Mouse (Mus musculus) layer of hippocampus, adult 2 months (tissue): ENCODE measurements at regions not wholly inside any gene's neighbourhood (a gene's known extent, or its start where the extent isn't known, plus 50 kb on each side); places are given as distances from the start of the nearest gene placed in this dataset.

Source experiments
- DNase-seq, 2 experiments: peaks; one replicate each; pipeline ENCODE4 v3.0.0; 2022; ENCODE audit warnings: low spot score in 2 of 2
- H3K27ac ChIP-seq: fragments of 200-600 bp; 2 replicates; pipeline ENCODE4 v1.8.1; 2022
- H3K4me3 ChIP-seq: fragments of 200-600 bp; 2 replicates; pipeline ENCODE4 v1.8.1; 2022; ENCODE audit warnings: mild to moderate bottlenecking
- CTCF ChIP-seq: fragments of 200-600 bp; conservative IDR thresholded peaks from 2 replicates; pipeline ENCODE4 v1.8.1; 2022; ENCODE audit warnings: antibody characterized with exemption, mild to moderate bottlenecking, moderate library complexity

GRCm38 (mm10) chr1:41133143-41133542, 327.7 kb downstream of the Tmem182 start:
- Histone ChIP-seq H3K27ac (no peak overlapping the region), H3K4me3 (no peak overlapping the region)
- no peak for DNase-seq
- TF ChIP-seq CTCF, result no peak

DNA sequence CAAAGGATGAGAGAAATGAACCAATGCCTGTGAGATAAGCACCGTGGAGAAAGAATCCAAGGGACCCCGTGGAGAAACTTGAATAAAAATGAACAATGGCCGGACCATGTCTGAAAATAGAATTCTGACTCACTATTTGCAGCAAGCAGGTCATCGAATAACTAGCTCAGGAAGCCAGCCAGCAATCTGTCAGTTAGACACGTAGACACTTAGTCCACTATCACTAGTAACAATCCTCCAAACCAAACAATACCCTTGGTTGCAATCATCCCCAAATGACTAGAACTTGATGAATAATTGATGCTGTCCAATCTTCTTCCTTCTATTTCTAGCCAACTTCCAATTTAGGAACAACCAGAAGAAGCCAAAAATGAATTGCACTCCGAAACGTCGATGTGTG, 328.5 kb downstream of the Tmem182 start:
- no peak for DNase-seq
- no peak overlapping the region for H3K4me3 ChIP-seq
- no peak for TF ChIP-seq CTCF
- H3K27ac ChIP-seq, result no peak overlapping the region

DNA sequence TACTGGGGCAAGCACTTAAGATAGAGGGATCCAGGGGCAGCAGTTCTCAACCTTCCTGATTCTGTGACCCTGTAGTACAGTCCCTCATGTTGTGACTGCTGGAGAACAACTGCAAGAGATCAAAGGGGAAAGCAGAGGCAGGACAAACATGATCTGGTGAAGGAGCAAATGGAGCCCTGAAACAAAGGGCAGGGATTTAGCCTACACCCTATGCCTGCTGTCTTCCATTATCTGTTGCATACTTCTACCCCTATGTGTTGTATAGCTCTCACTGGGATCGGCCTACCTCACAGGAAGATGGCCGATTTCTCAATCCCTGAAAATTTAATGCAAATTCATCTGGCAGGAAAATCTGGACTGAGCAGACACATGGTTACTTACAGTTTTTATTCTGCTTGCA, 334.3 kb downstream of the Tmem182 start:
- TF ChIP-seq CTCF, result no peak
- no peak overlapping the region for H3K27ac ChIP-seq
- no peak for DNase-seq
- H3K4me3 ChIP-seq, result no peak overlapping the region

DNA sequence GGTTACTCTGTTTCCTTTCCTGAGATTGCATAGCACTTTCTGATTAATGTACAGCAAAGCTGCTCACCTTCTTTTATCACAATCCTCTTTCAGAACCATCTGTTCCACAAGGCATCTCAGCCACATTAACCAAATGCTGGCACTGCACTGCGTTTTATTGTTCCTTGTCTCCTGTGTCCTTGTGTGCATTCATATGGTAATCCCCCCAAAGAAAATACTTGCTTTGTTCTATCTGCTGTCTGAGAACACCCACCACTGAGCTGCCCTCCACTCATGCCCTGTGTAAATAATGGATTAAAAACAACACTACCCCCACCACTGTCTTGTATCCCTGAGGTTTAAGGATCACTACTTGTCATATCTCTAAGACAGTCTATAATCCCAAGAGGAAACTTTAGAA, 335.1 kb downstream of the Tmem182 start:
- DNase-seq, result no peak
- Histone ChIP-seq H3K4me3 (no peak overlapping the region), H3K27ac (no peak overlapping the region)
- no peak for TF ChIP-seq CTCF

DNA sequence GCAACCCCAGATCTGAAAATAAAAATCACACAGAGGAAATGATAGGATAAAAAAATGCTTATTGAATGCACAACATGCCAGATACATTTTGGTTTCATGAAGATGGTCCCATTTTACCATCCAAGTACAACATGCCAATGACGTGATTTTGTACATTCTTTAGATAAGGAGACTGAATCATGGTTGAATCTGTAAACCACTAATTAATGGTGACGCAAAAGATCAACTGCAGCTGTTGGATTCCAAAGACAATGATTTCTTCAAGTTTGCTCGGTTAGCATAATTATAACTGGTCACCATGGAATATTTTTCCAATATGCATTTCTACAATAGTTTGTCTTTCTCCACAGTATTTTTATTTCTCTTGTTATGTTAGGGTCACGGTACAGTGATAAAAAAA, 336.6 kb downstream of the Tmem182 start:
- Histone ChIP-seq H3K4me3 (no peak overlapping the region), H3K27ac (no peak overlapping the region)
- DNase-seq, result no peak
- no peak for TF ChIP-seq CTCF

- no peak overlapping the region for H3K27ac ChIP-seq
- no peak overlapping the region for H3K4me3 ChIP-seq
- DNase-seq, result peak; percentile 48 to 72
- peak; percentile 88 for TF ChIP-seq CTCF
Measured at GRCm38 (mm10) chr1:41152516-41152915, 347.1 kb downstream of the Tmem182 start.

GRCm38 (mm10) chr1:41153174-41153999, 348.0 kb downstream of the Tmem182 start:
- TF ChIP-seq CTCF, result no peak
- no peak for DNase-seq
- Histone ChIP-seq H3K4me3 (no peak overlapping the region), H3K27ac (no peak overlapping the region)

- no peak overlapping the region for H3K4me3 ChIP-seq
- no peak overlapping the region for H3K27ac ChIP-seq
- no peak for TF ChIP-seq CTCF
- DNase-seq, result no peak
Measured at GRCm38 (mm10) chr1:41154198-41154597, 348.8 kb downstream of the Tmem182 start.

DNA sequence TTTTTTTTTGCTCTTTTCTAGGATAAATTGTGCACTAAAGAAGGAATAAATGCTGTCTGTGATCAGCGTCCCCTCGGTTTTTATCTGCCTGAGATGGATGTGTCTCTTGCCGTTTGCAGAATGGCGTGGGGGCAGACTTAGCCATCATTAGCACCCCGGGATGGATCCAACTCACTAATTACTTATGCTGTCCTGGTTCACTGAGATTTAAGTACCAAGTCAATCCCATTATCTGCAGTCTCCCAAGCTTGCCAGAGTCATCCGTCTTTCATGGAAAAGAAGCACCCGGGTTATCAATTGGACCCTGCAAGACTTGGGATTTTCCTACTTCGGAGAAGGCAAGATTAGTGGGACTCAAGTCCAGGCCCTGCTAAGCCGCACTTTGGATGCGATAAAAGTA, 351.5 kb downstream of the Tmem182 start:
- H3K27ac ChIP-seq, result no peak overlapping the region
- DNase-seq, result no peak
- TF ChIP-seq CTCF, result no peak
- no peak overlapping the region for H3K4me3 ChIP-seq

GRCm38 (mm10) chr1:41157651-41158513, 352.5 kb downstream of the Tmem182 start:
- no peak for TF ChIP-seq CTCF
- H3K27ac ChIP-seq, result no peak overlapping the region
- peak overlapping the region; percentile 48 for H3K4me3 ChIP-seq
- DNase-seq, result peak; percentile 8 to 33

DNA sequence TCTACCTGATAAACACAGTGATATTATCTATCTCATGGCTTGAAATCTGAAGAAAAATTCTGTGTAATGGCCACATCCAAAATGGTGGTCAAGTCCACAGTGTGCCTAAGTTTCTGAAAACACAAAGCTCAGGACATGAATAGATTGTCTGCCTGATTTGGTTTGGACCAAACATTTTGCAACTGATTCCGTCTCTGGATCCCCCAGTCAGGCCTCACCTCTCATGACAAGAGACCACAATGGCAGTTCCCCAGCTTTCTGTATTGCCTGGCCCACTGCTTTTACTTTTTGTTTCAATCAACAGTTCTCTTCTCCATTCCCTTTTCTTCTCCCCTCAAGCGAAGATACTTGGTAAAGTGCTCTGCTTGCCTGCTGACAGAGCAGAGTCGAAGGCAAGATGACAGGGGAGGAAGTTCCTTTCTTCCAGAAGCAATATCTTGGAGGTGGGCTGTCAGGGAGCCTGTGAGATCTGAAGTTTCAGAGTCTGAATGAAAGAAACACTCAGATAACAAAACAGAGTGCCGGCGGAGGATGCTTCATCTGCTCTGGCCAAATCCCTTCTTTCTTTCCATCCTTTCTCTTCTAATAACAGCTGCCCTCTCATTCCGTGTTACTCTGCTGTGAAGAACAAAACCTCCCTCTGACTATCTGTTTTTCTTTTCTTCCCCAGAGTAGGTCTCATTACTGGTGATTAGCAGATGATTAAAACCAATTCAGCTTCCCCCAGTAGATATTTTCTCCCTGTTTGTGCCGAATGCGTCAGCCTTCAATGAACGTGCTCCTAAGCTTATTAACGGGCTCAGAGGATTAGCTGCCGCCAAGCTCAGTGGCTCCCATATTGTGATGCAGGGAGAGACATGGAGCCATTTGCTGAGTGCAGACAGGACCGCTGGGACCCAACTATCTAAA, 360.7 kb downstream of the Tmem182 start:
- H3K27ac ChIP-seq, result no peak overlapping the region
- peak in 1 of 2 experiments; percentile 5 for DNase-seq
- no peak overlapping the region for H3K4me3 ChIP-seq
- TF ChIP-seq CTCF, result no peak

GRCm38 (mm10) chr1:41166787-41167420, 361.5 kb downstream of the Tmem182 start:
- Histone ChIP-seq H3K27ac (no peak overlapping the region), H3K4me3 (no peak overlapping the region)
- no peak for DNase-seq
- TF ChIP-seq CTCF, result no peak

GRCm38 (mm10) chr1:41186991-41187390, 381.6 kb downstream of the Tmem182 start:
- DNase-seq, result no peak
- Histone ChIP-seq H3K4me3 (no peak overlapping the region), H3K27ac (no peak overlapping the region)
- TF ChIP-seq CTCF, result no peak
